Mouse (Mus musculus): ENCODE results near the gene Tulp1. TPM values are rescaled to one million over a fixed set of nuclear protein-coding genes. Genes with fewer than 3 reads are reported as not detected.
A peak's percentile ranks its signal among the peaks of the same experiment; 100 is the strongest.

Tulp1 gene
- polyA plus RNA-seq, 1 experiment from 2014 or later, result 3.3 TPM

- Histone ChIP-seq H3K4me2 (ENCODE audit: low read depth) (no peak overlapping the region), H3K9me3 (ENCODE audit: control insufficient read depth, low read length) (no peaks in the 10 kb centered on the region), H3K36me3 (ENCODE audit: control insufficient read depth, insufficient read depth, low read length) (no peaks in the 10 kb centered on the region), H3K27ac (ENCODE audit: low read depth, low read length) (no peak overlapping the region), H3K9ac (ENCODE audit: low read length) (no peak overlapping the region), H3K27me3 (ENCODE audit: control insufficient read depth, insufficient read depth, low read length) (no peaks in the 10 kb centered on the region), H3K4me1 (ENCODE audit: control insufficient read depth, insufficient read depth, low read length) (0 out of 2 replicates have a peak, but pooled peaks cover 4% of the 10 kb centered on the region), H3K4me3 (ENCODE audit: low read depth, low read length) (no peak overlapping the region)
- 85% methylated on average over 7 of the region's 7 CpGs for WGBS
- ATAC-seq (ENCODE audit: insufficient read depth, low FRiP score, low TSS enrichment) (no peak), DNase-seq (ENCODE audit: low spot score) (no peak)
Measured at GRCm38 (mm10) chr17:28394994-28395393, 30.0 kb upstream of the Tulp1 start.

- H3K4me3 ChIP-seq (ENCODE audit: low read depth, low read length), result no peak overlapping the region
- H3K36me3 ChIP-seq (ENCODE audit: control insufficient read depth, insufficient read depth, low read length), result no peaks in the 10 kb centered on the region
- 86% methylated on average over 15 of the region's 15 CpGs for WGBS
- no peaks in the 10 kb centered on the region for H3K27me3 ChIP-seq (ENCODE audit: control insufficient read depth, insufficient read depth, low read length)
- H3K9me3 ChIP-seq (ENCODE audit: control insufficient read depth, low read length), result no peaks in the 10 kb centered on the region
- H3K27ac ChIP-seq (ENCODE audit: low read depth, low read length), result no peak overlapping the region
- no peak overlapping the region for H3K9ac ChIP-seq (ENCODE audit: low read length)
- DNase-seq (ENCODE audit: low spot score), result no peak
- ATAC-seq (ENCODE audit: insufficient read depth, low FRiP score, low TSS enrichment), result no peak
- H3K4me1 ChIP-seq (ENCODE audit: control insufficient read depth, insufficient read depth, low read length), result 0 out of 2 replicates have a peak, but pooled peaks cover 4% of the 10 kb centered on the region
- H3K4me2 ChIP-seq (ENCODE audit: low read depth), result no peak overlapping the region
Measured at GRCm38 (mm10) chr17:28394051-28394765, 29.2 kb upstream of the Tulp1 start.

- Histone ChIP-seq H3K9me3 (ENCODE audit: control insufficient read depth, low read length) (no peaks in the 10 kb centered on the region), H3K4me1 (ENCODE audit: control insufficient read depth, insufficient read depth, low read length) (0 out of 2 replicates have a peak, but pooled peaks cover 4% of the 10 kb centered on the region), H3K9ac (ENCODE audit: low read length) (no peak overlapping the region), H3K4me3 (ENCODE audit: low read depth, low read length) (no peak overlapping the region), H3K27me3 (ENCODE audit: control insufficient read depth, insufficient read depth, low read length) (peaks cover 4% of the 10 kb centered on the region; the same call in 1 of the 2 replicates), H3K4me2 (ENCODE audit: low read depth) (no peak overlapping the region), H3K27ac (ENCODE audit: low read depth, low read length) (no peak overlapping the region), H3K36me3 (ENCODE audit: control insufficient read depth, insufficient read depth, low read length) (no peaks in the 10 kb centered on the region)
- ATAC-seq (ENCODE audit: insufficient read depth, low FRiP score, low TSS enrichment) (no peak), DNase-seq (ENCODE audit: low spot score) (no peak)
- WGBS, result 7% methylated on average over 23 of the region's 25 CpGs
Measured at GRCm38 (mm10) chr17:28391568-28392432, 26.8 kb upstream of the Tulp1 start.

GRCm38 (mm10) chr17:28388534-28388933 lies 23.5 kb upstream of the Tulp1 start:
- WGBS, result 89% methylated on average over 3 of the region's 3 CpGs
- Histone ChIP-seq H3K9ac (ENCODE audit: low read length) (no peak overlapping the region), H3K36me3 (ENCODE audit: control insufficient read depth, insufficient read depth, low read length) (no peaks in the 10 kb centered on the region), H3K9me3 (ENCODE audit: control insufficient read depth, low read length) (no peaks in the 10 kb centered on the region), H3K4me2 (ENCODE audit: low read depth) (no peak overlapping the region), H3K4me1 (ENCODE audit: control insufficient read depth, insufficient read depth, low read length) (0 out of 2 replicates have a peak, but pooled peaks cover 4% of the 10 kb centered on the region), H3K27ac (ENCODE audit: low read depth, low read length) (no peak overlapping the region), H3K27me3 (ENCODE audit: control insufficient read depth, insufficient read depth, low read length) (peaks cover 10% of the 10 kb centered on the region), H3K4me3 (ENCODE audit: low read depth, low read length) (no peak overlapping the region)
- ATAC-seq (ENCODE audit: insufficient read depth, low FRiP score, low TSS enrichment), result no peak
- DNase-seq (ENCODE audit: low spot score), result no peak

GRCm38 (mm10) chr17:28386150-28386905 lies 21.3 kb upstream of the Tulp1 start:
- Histone ChIP-seq H3K4me1 (ENCODE audit: control insufficient read depth, insufficient read depth, low read length) (no peaks in the 10 kb centered on the region), H3K9ac (ENCODE audit: low read length) (peak overlapping the region; percentile 11; the same call in 1 of the 2 replicates), H3K4me3 (ENCODE audit: low read depth, low read length) (no peak overlapping the region), H3K27ac (ENCODE audit: low read depth, low read length) (no peak overlapping the region), H3K4me2 (ENCODE audit: low read depth) (peak overlapping the region; percentile 25), H3K9me3 (ENCODE audit: control insufficient read depth, low read length) (no peaks in the 10 kb centered on the region), H3K36me3 (ENCODE audit: control insufficient read depth, insufficient read depth, low read length) (no peaks in the 10 kb centered on the region), H3K27me3 (ENCODE audit: control insufficient read depth, insufficient read depth, low read length) (peaks cover 10% of the 10 kb centered on the region)
- ATAC-seq (ENCODE audit: insufficient read depth, low FRiP score, low TSS enrichment), result no peak
- WGBS, result 4% methylated on average over 23 of the region's 23 CpGs
- DNase-seq (ENCODE audit: low spot score), result peak; percentile 84

GRCm38 (mm10) chr17:28384298-28384697 lies 19.3 kb upstream of the Tulp1 start:
- Histone ChIP-seq H3K27me3 (ENCODE audit: control insufficient read depth, insufficient read depth, low read length) (peaks cover 10% of the 10 kb centered on the region), H3K9me3 (ENCODE audit: control insufficient read depth, low read length) (no peaks in the 10 kb centered on the region), H3K4me2 (ENCODE audit: low read depth) (no peak overlapping the region), H3K36me3 (ENCODE audit: control insufficient read depth, insufficient read depth, low read length) (no peaks in the 10 kb centered on the region), H3K4me3 (ENCODE audit: low read depth, low read length) (no peak overlapping the region), H3K4me1 (ENCODE audit: control insufficient read depth, insufficient read depth, low read length) (no peaks in the 10 kb centered on the region), H3K9ac (ENCODE audit: low read length) (no peak overlapping the region), H3K27ac (ENCODE audit: low read depth, low read length) (no peak overlapping the region)
- 67% methylated on average over 4 of the region's 4 CpGs for WGBS
- DNase-seq (ENCODE audit: low spot score) (no peak), ATAC-seq (ENCODE audit: insufficient read depth, low FRiP score, low TSS enrichment) (no peak)

- no peak overlapping the region for H3K4me3 ChIP-seq (ENCODE audit: low read depth, low read length)
- no peaks in the 10 kb centered on the region for H3K36me3 ChIP-seq (ENCODE audit: control insufficient read depth, insufficient read depth, low read length)
- H3K4me2 ChIP-seq (ENCODE audit: low read depth), result no peak overlapping the region
- ATAC-seq (ENCODE audit: insufficient read depth, low FRiP score, low TSS enrichment), result no peak
- no peak overlapping the region for H3K9ac ChIP-seq (ENCODE audit: low read length)
- H3K27ac ChIP-seq (ENCODE audit: low read depth, low read length), result no peak overlapping the region
- DNase-seq (ENCODE audit: low spot score), result no peak
- H3K4me1 ChIP-seq (ENCODE audit: control insufficient read depth, insufficient read depth, low read length), result no peaks in the 10 kb centered on the region
- H3K27me3 ChIP-seq (ENCODE audit: control insufficient read depth, insufficient read depth, low read length), result peaks cover 7% of the 10 kb centered on the region
- 7% methylated on average over 6 of the region's 6 CpGs for WGBS
- no peaks in the 10 kb centered on the region for H3K9me3 ChIP-seq (ENCODE audit: control insufficient read depth, low read length)
Measured at GRCm38 (mm10) chr17:28380255-28380654, 15.2 kb upstream of the Tulp1 start.

GRCm38 (mm10) chr17:28375592-28376061 lies 10.6 kb upstream of the Tulp1 start:
- no peak for ATAC-seq (ENCODE audit: insufficient read depth, low FRiP score, low TSS enrichment)
- DNase-seq (ENCODE audit: low spot score), result no peak
- H3K36me3 ChIP-seq (ENCODE audit: control insufficient read depth, insufficient read depth, low read length), result no peaks in the 10 kb centered on the region
- no peaks in the 10 kb centered on the region for H3K9me3 ChIP-seq (ENCODE audit: control insufficient read depth, low read length)
- no peaks in the 10 kb centered on the region for H3K4me1 ChIP-seq (ENCODE audit: control insufficient read depth, insufficient read depth, low read length)
- H3K27me3 ChIP-seq (ENCODE audit: control insufficient read depth, insufficient read depth, low read length), result peaks cover 19% of the 10 kb centered on the region
- no peak overlapping the region for H3K4me2 ChIP-seq (ENCODE audit: low read depth)
- WGBS, result 8% methylated on average over 17 of the region's 17 CpGs
- no peak overlapping the region for H3K4me3 ChIP-seq (ENCODE audit: low read depth, low read length)
- H3K27ac ChIP-seq (ENCODE audit: low read depth, low read length), result no peak overlapping the region
- no peak overlapping the region for H3K9ac ChIP-seq (ENCODE audit: low read length)

Measured in neural tube, embryonic 11.5 days (tissue).